Mouse (Mus musculus) liver, embryonic 15.5 days (tissue): Measurements from ENCODE around the gene Lgals9. TPM values are rescaled to one million over a fixed set of nuclear protein-coding genes. Genes with fewer than 3 reads are reported as not detected.

Experiments used
- ATAC-seq: fragments of 200-750 bp; cut with Nextera tagmentation; 2 replicates; pipeline ENCODE4 v1.8.0; 2017; ENCODE audit warnings: moderate number of reproducible peaks, mild to moderate bottlenecking, moderate library complexity; ENCODE audit not compliant: insufficient read depth
- H3K27ac ChIP-seq: fragments of 300-500 bp; sonication (generic); replicated peaks from 2 replicates; pipeline ENCODE4 v1.5.1; 2015; ENCODE audit warnings: mild to moderate bottlenecking, inconsistent platforms
- H3K27me3 ChIP-seq: fragments of 300-500 bp; sonication (generic); 2 replicates; pipeline ENCODE4 v1.6.1; 2015; ENCODE audit warnings: mild to moderate bottlenecking, inconsistent platforms
- H3K36me3 ChIP-seq: fragments of 300-500 bp; sonication (generic); replicated peaks from 2 replicates; pipeline ENCODE4 v1.6.1; 2015; ENCODE audit warnings: moderate library complexity, mild to moderate bottlenecking, inconsistent platforms
- H3K4me1 ChIP-seq: fragments of 300-500 bp; sonication (generic); replicated peaks from 2 replicates; pipeline ENCODE4 v1.6.1; 2015; ENCODE audit warnings: inconsistent platforms
- H3K4me2 ChIP-seq: fragments of 300-500 bp; sonication (generic); 2 replicates; pipeline ENCODE4 v1.6.1; 2015; ENCODE audit warnings: moderate library complexity, mild to moderate bottlenecking, inconsistent platforms
- H3K4me3 ChIP-seq: fragments of 300-500 bp; sonication (generic); replicated peaks from 2 replicates; pipeline ENCODE4 v1.5.1; 2015; ENCODE audit warnings: mild to moderate bottlenecking, inconsistent platforms
- H3K9ac ChIP-seq: fragments of 300-500 bp; sonication (generic); 2 replicates; pipeline ENCODE4 v1.6.1; 2015; ENCODE audit warnings: moderate library complexity, mild to moderate bottlenecking, inconsistent platforms
- H3K9me3 ChIP-seq: fragments of 300-500 bp; sonication (generic); replicated peaks from 2 replicates; pipeline ENCODE4 v1.6.1; 2016; ENCODE audit warnings: inconsistent platforms
- WGBS: fragments of 180-500 bp; shearing (Covaris S2); methylation state at CpG from one replicate; pipeline ENCODE4 v1.1.7; 2015; ENCODE audit warnings: mixed read lengths; ENCODE audit not compliant: insufficient replicate concordance; 5-methylcytosine and 5-hydroxymethylcytosine counted together
- polyA plus RNA-seq: library from polyadenylated mRNA; unstranded; fragments of >200 nt; fragmentation: Nextera tagmentation; extraction: Ambion mirVana; gene quantifications from 2 replicates; pipeline ENCODE4 v1.2.1, GENCODE M21; 2015

The Lgals9 gene
- polyA plus RNA-seq, 1 experiment from 2014 or later, result 154 TPM

DNA sequence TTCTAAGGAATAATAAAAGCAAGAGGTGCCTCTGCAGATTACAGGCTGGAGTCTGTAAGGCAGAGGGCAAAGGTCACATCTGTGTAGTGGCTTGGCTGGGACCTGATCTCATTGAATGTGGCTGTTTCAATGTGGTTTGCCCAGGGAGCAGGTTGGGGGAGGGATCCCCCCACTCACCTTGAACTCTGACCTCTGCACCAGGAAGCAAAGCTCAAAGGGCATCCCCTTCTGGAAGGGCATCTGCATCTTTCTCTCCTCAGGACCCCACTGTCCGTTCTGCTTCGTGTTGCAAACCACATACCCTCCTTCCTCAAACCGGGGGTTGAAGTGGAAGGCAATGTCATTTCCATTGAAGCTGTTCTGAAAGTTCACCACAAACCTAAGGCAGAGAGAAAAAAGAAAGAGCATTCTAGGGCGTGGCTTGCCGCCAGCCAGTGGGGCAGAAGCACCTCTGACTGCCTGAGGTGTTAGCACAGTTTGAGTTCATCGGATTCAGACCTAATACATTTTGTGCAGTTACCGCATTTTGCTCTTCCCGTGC lies 11.9 kb downstream of the Lgals9 start:
- no peak overlapping the region for H3K27ac ChIP-seq
- H3K36me3 ChIP-seq, result peaks cover 73% of the 10 kb centered on the region
- no peak for ATAC-seq
- WGBS, result 49% methylated on average over 8 of the region's 8 CpGs
- H3K4me2 ChIP-seq, result peak overlapping the region; percentile 10; the same call in 1 of the 2 replicates
- H3K9me3 ChIP-seq, result no peaks in the 10 kb centered on the region
- H3K4me3 ChIP-seq, result no peak overlapping the region
- H3K4me1 ChIP-seq, result peaks cover 34% of the 10 kb centered on the region
- no peaks in the 10 kb centered on the region for H3K27me3 ChIP-seq
- H3K9ac ChIP-seq, result no peak overlapping the region

DNA sequence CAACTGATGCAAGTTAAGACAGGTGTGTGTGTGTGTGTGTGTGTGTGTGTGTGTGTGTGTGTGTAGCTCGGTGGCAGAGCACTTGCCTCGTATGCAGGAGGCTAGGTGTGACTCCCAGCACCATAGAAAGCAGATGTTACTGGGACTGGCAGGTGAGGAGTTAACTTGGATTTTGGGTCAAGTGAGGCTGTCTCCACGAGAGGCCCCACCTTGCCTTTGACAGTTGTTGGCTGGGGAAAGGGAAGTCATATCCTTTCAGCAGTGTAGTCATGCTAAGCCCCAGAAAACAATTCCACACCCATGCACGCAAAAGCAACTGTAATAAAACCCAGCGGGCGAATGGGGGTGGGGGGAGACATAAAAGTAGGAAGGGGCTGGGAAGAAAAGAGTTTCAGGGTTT lies 12.4 kb downstream of the Lgals9 start:
- Histone ChIP-seq H3K9me3 (no peaks in the 10 kb centered on the region), H3K36me3 (peaks cover 71% of the 10 kb centered on the region), H3K4me1 (peaks cover 33% of the 10 kb centered on the region), H3K4me2 (no peak overlapping the region), H3K4me3 (no peak overlapping the region), H3K9ac (no peak overlapping the region), H3K27me3 (no peaks in the 10 kb centered on the region), H3K27ac (no peak overlapping the region)
- 54% methylated on average over 6 of the region's 6 CpGs for whole genome bisulfite sequencing
- no peak for ATAC-seq

DNA sequence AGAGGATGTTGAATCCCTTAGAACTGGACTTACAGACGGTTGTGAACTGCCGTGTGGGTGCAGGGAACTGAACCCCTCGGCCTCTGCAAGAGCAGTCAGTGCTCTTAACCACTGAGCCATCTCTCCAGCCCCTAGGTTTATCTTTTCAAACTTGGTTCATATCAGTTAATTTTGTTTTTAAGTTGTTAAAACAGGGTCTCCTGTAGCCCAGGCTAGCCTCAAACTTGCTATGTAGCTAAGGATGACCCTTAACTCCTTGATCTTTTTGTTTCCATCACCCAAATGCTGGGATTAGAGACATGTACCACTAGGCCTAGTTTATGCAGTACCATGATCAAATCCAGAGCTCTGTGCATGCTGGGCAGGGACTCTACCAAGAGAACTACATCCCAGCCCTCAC lies 13.0 kb downstream of the Lgals9 start:
- 86% methylated on average over 3 of the region's 3 CpGs for WGBS
- Histone ChIP-seq H3K4me3 (no peak overlapping the region), H3K9me3 (no peaks in the 10 kb centered on the region), H3K9ac (no peak overlapping the region), H3K27ac (no peak overlapping the region), H3K4me2 (no peak overlapping the region), H3K36me3 (peaks cover 68% of the 10 kb centered on the region), H3K4me1 (peaks cover 33% of the 10 kb centered on the region), H3K27me3 (no peaks in the 10 kb centered on the region)
- no peak for ATAC-seq

DNA sequence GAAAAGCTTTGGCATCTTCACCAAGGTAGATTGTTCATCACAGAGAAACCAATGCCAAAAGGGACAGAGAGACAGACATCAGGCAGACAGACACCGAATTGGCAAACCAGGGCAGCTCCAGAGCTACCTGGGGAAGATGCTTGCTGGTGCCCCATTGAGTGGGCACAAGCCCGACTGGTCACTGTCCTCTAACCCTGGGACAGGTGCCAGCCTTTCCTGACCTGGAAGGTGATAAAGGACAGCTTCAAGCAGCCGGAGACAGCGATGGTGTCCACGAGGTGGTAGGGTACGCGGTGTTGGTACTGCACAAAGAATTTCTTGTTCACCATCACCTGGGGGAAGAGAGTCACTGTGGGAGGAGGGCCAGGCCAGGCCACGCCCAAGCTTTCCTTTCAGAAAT lies 13.7 kb downstream of the Lgals9 start:
- no peak overlapping the region for H3K9ac ChIP-seq
- H3K4me2 ChIP-seq, result no peak overlapping the region
- H3K36me3 ChIP-seq, result peaks cover 69% of the 10 kb centered on the region
- ATAC-seq, result no peak
- H3K4me3 ChIP-seq, result no peak overlapping the region
- WGBS, result 72% methylated on average over 8 of the region's 8 CpGs
- no peaks in the 10 kb centered on the region for H3K9me3 ChIP-seq
- H3K27me3 ChIP-seq, result no peaks in the 10 kb centered on the region
- no peak overlapping the region for H3K27ac ChIP-seq
- H3K4me1 ChIP-seq, result peaks cover 30% of the 10 kb centered on the region

DNA sequence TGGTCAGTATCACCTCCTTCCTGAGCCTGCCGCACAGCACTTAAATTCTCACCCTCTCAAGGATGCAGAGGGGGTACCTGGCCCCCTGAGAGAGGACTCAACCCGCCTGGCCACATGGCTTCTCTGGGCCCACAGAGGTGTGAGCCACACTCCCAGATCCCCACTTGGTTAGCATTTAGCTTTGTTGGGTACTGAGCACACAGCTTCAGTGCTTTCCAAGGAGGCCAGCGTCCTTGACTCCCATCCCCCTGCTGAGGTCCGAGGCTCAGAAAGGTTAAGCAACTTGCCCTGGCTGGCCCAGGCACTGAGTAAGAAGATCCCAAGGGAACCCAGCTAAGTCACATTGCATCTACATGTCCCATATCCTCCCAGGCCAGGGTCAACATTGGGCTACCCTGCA lies 16.6 kb downstream of the Lgals9 start:
- Histone ChIP-seq H3K4me1 (peaks cover 19% of the 10 kb centered on the region), H3K27me3 (no peaks in the 10 kb centered on the region), H3K27ac (no peak overlapping the region), H3K4me2 (no peak overlapping the region), H3K4me3 (no peak overlapping the region), H3K36me3 (peaks cover 77% of the 10 kb centered on the region), H3K9me3 (no peaks in the 10 kb centered on the region), H3K9ac (no peak overlapping the region)
- WGBS, result 62% methylated on average over 4 of the region's 4 CpGs
- no peak for ATAC-seq

DNA sequence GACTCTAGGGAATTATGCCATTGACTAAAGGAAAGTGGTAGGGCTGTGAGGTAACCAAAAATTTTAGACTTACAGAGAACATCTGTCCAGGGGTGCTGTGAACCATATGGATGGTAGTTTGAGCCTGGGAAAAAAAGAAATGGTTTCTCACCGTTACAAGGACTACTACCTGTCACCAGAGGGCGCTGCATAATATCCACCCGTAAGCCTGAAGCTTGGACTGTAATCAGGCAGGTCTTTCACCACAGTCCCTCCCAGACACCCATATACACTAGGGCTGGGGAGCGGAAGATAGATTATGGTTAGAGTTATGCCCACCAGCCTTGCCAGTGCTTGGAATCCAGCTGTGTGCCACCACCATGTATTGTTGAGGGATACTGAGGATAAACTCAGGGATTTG lies 17.4 kb downstream of the Lgals9 start:
- no peaks in the 10 kb centered on the region for H3K9me3 ChIP-seq
- H3K36me3 ChIP-seq, result peaks cover 77% of the 10 kb centered on the region
- ATAC-seq, result no peak
- H3K9ac ChIP-seq, result no peak overlapping the region
- no peaks in the 10 kb centered on the region for H3K27me3 ChIP-seq
- peaks cover 12% of the 10 kb centered on the region for H3K4me1 ChIP-seq
- WGBS, result 16% methylated on average over 4 of the region's 4 CpGs
- H3K27ac ChIP-seq, result no peak overlapping the region
- no peak overlapping the region for H3K4me2 ChIP-seq
- H3K4me3 ChIP-seq, result no peak overlapping the region

DNA sequence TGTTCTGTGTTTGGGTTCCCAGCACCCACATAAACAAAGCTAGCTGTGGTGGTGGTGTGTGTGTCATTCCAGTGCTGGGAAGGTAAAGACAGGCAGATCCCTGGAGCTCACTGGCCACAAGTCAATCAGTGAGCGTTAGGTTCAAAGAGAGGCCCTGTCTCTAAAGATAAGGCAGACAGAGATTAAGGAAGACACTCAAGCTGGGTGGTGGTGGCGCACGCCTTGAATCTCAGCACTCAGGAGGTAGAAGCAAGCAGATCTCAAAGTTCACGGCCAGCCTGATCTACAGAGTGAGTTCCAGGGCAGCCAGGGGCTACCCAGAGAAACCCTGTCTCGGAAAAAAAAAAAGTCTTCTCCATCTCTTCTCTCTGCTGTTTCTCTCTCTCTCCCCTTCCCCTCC lies 23.5 kb downstream of the Lgals9 start:
- Histone ChIP-seq H3K4me1 (no peaks in the 10 kb centered on the region), H3K9ac (no peak overlapping the region), H3K9me3 (no peaks in the 10 kb centered on the region), H3K27me3 (peaks cover 16% of the 10 kb centered on the region), H3K4me2 (no peak overlapping the region), H3K4me3 (no peak overlapping the region), H3K36me3 (peaks cover 36% of the 10 kb centered on the region), H3K27ac (no peak overlapping the region)
- 22% methylated on average over 5 of the region's 5 CpGs for WGBS
- ATAC-seq, result no peak

DNA sequence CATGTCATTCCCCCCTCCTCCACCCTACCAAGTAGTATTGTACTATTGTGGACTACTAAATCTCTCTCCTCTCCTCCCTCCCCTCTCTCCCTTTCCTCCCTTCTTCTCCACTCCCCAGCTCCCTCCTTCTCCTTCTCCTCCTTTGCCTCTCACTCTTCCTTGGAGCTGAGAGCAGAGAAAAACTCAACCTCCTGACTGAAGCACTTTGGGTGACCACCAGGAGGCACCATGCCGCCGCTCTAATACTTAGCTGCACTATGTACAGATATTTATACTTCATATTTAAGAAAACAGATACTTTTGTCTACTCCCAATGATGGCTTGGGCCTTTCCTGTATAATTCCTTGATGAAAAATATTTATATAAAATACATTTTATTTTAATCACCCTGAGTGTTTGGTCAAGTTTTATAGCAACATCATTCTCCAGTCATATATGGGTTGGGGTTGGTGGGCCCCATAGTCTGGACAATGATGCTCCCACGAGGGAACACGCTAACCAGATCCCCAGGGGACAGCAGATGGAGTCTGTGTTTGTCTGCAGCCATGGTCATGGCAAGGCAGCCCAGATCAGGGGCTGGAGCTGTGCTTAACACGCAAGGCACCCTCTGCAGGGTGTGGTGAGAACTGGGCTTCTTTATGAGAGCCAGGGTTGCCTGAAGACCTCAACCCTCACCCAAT lies 24.8 kb downstream of the Lgals9 start:
- WGBS, result 49% methylated on average over 5 of the region's 5 CpGs
- H3K4me3 ChIP-seq, result no peak overlapping the region
- no peaks in the 10 kb centered on the region for H3K4me1 ChIP-seq
- H3K4me2 ChIP-seq, result no peak overlapping the region
- no peak overlapping the region for H3K9ac ChIP-seq
- ATAC-seq, result no peak
- H3K27me3 ChIP-seq, result peaks cover 21% of the 10 kb centered on the region
- no peak overlapping the region for H3K27ac ChIP-seq
- H3K36me3 ChIP-seq, result peaks cover 26% of the 10 kb centered on the region
- no peaks in the 10 kb centered on the region for H3K9me3 ChIP-seq

DNA sequence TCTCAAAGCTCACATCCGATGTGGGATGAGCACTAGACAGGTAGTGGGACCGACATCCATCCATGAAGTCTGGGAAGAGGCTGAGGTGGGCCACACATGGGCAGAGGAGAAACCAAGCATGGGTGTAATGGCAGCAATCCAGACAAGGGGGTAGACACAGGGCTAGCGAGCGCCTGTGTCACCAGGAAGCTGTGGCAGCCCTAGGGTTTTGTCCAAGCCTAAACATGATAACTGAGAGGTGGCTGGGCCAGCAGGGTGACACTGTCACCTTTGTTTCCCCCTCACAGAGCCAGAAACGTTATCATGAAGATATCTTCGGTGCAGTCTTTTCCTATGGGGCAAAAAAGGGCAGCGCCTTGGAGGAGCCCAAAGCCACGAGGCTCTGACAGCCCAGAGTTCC lies 25.4 kb downstream of the Lgals9 start:
- Histone ChIP-seq H3K4me2 (no peak overlapping the region), H3K4me1 (no peaks in the 10 kb centered on the region), H3K36me3 (peaks cover 20% of the 10 kb centered on the region), H3K27ac (no peak overlapping the region), H3K27me3 (peaks cover 21% of the 10 kb centered on the region), H3K4me3 (no peak overlapping the region), H3K9ac (no peak overlapping the region), H3K9me3 (no peaks in the 10 kb centered on the region)
- no peak for ATAC-seq
- 46% methylated on average over 8 of the region's 8 CpGs for WGBS

DNA sequence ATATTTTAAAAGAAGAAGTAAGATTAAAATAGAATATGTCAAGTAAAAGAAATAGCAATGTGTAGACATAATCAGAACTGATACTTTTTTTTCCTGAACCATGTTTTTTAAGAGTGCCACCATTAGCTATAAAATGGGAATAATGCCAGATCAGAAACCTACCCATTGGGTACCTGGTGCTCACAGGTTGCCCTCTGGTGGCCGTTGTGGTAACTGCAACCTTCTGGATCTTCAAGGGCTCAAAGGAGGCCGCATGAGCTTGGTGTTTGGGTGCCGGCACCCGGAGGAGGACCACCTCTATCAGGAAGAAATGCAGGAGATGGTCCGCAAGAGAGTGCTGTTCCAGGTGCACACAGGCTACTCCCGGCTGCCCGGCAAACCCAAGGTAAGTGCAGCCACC lies 28.5 kb downstream of the Lgals9 start:
- no peak overlapping the region for H3K27ac ChIP-seq
- peaks cover 44% of the 10 kb centered on the region for H3K27me3 ChIP-seq
- H3K9me3 ChIP-seq, result no peaks in the 10 kb centered on the region
- H3K4me3 ChIP-seq, result no peak overlapping the region
- no peaks in the 10 kb centered on the region for H3K36me3 ChIP-seq
- H3K4me2 ChIP-seq, result no peak overlapping the region
- no peaks in the 10 kb centered on the region for H3K4me1 ChIP-seq
- WGBS, result 11% methylated on average over 7 of the region's 7 CpGs
- H3K9ac ChIP-seq, result no peak overlapping the region
- ATAC-seq, result no peak

DNA sequence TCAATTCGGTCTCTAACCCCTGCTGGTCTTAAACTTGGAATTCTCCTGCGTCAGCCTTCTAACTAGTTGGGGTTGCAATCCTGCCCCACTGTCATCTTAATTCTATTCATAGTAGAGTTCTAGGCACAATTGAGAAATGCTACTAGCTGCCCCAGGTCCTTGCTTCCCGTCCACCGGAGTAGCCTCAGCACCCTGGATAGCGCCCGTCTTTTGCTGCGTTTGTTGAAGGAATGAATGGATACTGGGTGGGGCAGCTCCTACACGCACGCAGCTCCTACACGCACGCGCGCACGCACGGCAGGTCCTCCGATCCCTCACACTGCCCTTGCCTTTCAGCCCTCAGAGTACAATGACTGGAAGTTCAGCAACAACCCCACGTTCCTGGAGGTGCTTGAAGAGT lies 32.3 kb downstream of the Lgals9 start:
- Histone ChIP-seq H3K27me3 (peaks cover 39% of the 10 kb centered on the region), H3K4me3 (no peak overlapping the region), H3K9ac (no peak overlapping the region), H3K27ac (no peak overlapping the region), H3K36me3 (no peaks in the 10 kb centered on the region), H3K4me1 (no peaks in the 10 kb centered on the region), H3K4me2 (no peak overlapping the region), H3K9me3 (no peaks in the 10 kb centered on the region)
- ATAC-seq, result no peak
- 5% methylated on average over 17 of the region's 17 CpGs for WGBS

DNA sequence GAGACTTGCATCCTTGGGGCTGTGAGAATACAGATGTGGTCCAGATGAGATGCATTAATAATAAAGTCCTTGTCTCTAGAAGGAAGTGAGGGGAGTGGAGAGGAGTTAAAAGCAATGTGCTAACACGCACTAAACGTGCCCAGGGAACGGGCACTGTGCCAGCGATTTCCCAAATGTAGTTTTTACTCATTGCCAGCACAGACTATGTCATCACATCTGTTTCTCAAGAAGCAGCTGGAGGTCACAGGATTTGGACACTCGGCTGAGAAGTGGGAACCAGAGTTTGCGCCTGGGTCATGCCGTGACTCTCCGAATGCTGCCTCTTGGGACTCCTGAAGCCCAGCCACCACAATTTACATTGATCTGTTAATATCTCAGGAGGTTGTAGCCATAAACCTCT lies 34.4 kb downstream of the Lgals9 start:
- Histone ChIP-seq H3K4me3 (no peak overlapping the region), H3K27ac (no peak overlapping the region), H3K27me3 (peaks cover 23% of the 10 kb centered on the region), H3K4me1 (no peaks in the 10 kb centered on the region), H3K9me3 (no peaks in the 10 kb centered on the region), H3K9ac (no peak overlapping the region), H3K36me3 (no peaks in the 10 kb centered on the region), H3K4me2 (no peak overlapping the region)
- WGBS, result 63% methylated on average over 8 of the region's 8 CpGs
- no peak for ATAC-seq
